Mouse (Mus musculus) gonadal fat pad, adult 2 months (tissue): Measurements from ENCODE around the gene Fcho1. TPM values are rescaled to one million over a fixed set of nuclear protein-coding genes. Genes with fewer than 3 reads are reported as not detected.
A peak's percentile ranks its signal among the peaks of the same experiment; 100 is the strongest.

Experiments
- DNase-seq: peaks from one replicate; pipeline ENCODE4 v3.0.0-alpha.2; 2012; ENCODE audit warnings: low read depth
- polyA plus RNA-seq: library from polyadenylated mRNA; depleted of rRNA; stranded (reverse); fragments of >200 nt; gene quantifications from 2 replicates; pipeline ENCODE4 v1.2.3, GENCODE M21; 2012

Gene Fcho1
- polyA plus RNA-seq, 1 experiment, result 6.1 TPM

DNA sequence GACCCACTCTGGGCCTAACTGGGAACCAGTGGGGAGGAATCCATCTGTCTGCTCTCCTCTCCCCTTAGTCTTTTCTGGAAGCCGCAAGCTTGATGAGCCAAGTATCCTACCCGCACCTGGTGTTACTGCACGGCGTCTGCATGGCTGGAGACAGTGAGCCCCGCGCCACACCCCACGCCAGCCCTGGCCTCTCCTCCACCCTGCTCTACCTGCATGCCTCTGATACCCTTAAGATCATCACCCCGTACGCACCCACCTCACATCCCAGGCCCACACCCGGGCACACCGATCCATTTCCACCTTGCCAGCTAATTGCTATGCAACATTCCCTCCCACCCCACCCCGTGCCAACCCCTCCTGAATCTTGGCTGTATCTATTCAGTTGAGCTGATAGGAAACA, 42.7 kb downstream of the Fcho1 start:
- DNase-seq, result no peak

DNA sequence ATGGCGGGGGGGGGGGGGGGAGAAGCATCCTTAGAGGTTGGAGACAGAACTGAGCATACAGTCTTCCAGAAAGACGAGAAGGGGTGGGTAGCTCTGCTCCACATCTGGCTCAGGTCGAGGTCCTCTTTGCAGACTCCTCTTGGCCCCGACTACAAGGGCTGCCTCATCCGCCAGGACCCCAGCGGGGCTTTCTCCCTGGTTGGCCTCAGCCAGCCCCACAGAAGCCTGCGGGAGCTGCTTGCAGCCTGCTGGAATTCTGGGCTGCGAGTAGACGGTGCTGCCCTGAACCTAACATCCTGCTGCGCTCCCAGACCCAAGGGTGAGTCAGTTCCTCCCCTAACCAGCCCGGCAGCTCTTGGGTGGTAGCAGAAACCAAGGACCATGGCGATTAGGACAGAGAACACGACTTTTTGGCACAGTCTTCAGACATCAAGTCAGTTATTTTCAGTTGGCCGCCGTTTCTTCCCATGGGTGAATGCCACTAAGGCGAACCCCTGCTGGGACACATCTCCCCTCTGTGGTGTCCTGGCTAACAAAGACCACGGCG, 44.1 kb downstream of the Fcho1 start:
- no peak for DNase-seq

- no peak for DNase-seq
Measured at GRCm38 (mm10) chr8:71680471-71680870, 45.0 kb downstream of the Fcho1 start.

- DNase-seq, result no peak
Measured at GRCm38 (mm10) chr8:71679550-71680168, 45.9 kb downstream of the Fcho1 start.

- no peak for DNase-seq
Measured at GRCm38 (mm10) chr8:71679116-71679515, 46.4 kb downstream of the Fcho1 start.

DNA sequence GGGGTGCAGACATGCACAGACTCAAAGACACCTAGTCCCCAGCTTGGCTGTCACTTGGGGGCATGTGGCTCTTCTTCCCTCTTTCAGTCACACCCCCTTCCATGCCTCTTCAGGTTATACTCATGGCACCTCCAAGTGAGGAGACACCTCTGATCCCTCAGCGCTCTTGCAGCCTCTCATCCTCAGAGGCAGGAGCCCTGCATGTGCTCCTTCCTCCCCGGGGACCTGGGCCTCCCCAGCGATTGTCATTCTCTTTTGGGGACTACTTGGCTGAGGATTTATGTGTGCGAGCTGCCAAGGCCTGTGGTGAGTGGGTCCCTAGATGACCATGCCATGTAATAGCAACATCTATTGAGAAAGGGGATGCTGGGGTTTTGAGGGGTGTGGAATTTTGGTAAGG, 47.3 kb downstream of the Fcho1 start:
- DNase-seq, result no peak

DNA sequence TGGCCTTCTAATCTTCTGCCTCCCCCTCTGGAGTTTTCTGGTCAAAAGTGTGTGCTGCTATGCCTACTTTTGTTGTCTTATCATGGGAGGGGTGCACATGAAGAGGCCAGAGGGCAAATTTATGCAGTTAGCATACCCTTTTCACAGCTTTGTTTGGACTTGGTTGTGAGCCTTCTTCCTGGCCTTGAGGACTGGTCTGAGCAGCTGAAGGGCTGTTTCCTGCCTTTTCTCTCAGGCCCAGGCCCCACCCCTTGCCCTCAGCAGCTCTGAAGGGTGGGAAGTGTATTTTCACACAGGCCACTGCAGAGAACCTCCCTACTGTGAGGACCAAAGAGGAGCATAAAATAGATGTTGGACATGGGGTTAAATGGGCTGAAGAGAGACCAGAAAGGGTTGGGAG, 48.0 kb downstream of the Fcho1 start:
- no peak for DNase-seq

DNA sequence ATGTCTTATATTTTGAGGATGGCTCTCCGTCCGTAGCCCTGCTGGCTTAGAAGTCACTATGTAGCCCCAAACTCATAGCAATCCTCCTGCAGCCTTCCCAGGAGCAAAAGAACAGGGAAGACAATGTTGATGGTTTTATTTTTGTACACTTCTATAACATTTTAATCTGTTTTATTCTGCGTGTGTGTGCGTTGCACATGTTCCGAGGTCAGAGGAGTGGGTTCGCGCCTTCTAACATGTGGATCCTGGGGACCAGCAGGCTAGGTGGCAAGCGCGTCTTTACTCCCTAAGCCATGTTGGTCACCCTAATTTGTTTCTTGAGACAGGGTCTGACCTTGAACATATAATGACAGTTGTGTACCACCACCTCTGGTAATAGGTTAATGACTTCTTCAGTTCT, 48.7 kb downstream of the Fcho1 start:
- DNase-seq, result no peak

DNA sequence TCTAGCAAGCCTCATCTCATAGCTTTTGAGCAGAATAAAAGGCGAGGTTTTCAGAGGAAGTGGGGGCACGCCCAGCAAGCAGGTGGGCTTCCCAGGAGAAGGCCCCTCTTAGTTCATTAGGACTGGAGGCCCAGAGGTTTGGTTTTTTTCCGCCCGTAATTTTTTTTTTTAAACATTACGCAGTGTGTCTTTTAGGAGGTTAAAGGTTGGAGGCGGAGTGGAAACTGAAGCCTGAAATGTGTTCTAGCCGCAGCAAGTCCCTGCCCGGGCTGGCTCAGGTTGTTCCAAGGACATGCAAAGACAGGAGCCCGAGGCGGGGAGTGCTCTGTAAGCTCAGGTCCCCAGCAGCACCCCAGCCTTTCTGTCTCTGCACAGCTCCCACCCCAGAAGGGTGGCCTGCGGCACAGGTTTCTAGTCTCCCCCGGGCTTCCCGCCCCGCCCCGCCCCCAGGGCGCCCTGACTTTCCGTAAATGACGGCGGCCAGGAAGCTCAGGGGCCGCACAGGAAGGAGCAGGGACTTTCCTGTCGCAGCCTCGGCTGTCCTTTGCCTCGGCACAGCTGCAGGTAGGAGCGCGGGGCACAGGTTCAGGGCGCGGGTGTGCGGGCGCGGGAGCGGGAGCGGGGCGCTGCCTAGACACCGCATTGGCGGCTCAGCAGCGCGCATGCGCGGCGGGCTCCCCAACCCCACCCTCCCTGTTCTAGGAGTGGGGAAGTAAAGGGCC, 49.3 kb downstream of the Fcho1 start, which contains the start of gene Jak3:
TSS of gene Jak3 (plus strand) at position 277 of the 722 bp plus-strand sequence.
- DNase-seq, result peak; percentile 23

GRCm38 (mm10) chr8:71675456-71676019, 50.0 kb downstream of the Fcho1 start:
- no peak for DNase-seq

- no peak for DNase-seq
Measured at GRCm38 (mm10) chr8:71674071-71674470, 51.4 kb downstream of the Fcho1 start.

- DNase-seq, result no peak
Measured at GRCm38 (mm10) chr8:71672168-71672735, 53.3 kb downstream of the Fcho1 start.

DNA sequence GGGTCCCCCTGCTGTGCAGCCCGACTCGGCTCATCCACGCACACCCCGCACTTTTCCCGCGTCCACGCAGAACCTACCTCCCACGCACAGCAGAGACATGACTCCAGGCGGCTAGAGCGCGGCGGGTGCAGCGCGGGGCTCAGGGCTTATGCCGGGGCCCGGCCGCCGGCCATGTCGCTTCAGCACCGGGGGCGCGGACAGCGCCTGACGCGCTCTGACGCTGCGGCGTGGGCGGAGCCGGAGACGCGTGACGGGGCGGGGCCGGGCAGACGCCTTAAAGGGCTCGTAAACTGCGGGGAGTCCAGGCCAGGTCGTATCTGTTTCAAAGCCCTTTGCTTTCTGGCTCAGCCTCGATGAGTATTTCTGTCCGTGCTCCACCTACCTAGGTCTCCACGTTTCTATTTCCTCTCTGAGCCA, 54.0 kb downstream of the Fcho1 start, which contains the start of gene Unc13a:
TSS of gene Unc13a (minus strand) at position 209 of the 417 bp plus-strand sequence.
- no peak for DNase-seq

- DNase-seq, result no peak
Measured at GRCm38 (mm10) chr8:71670621-71671548, 54.6 kb downstream of the Fcho1 start.

DNA sequence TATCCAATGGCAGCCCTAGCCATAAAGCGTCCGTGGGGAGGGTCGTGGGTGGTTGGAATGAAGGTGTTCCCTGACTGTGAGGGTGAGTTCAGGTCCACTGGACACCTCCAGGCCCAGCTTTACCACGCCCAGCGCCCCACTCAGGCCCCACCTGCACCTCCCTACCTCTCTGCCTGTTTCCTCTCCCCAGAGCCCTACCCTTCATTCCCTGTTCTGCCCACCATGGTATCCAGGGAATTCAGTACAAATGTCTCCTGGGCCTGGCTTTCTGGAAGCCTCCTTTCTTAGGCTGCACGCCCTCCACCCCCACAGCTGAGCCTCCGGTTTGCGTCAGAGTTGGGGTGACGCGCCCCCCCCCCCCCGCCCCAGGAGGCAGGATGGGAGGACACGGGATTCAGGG, 55.3 kb downstream of the Fcho1 start:
- no peak for DNase-seq

GRCm38 (mm10) chr8:71668220-71668975, 57.1 kb downstream of the Fcho1 start:
- no peak for DNase-seq

GRCm38 (mm10) chr8:71667256-71667655, 58.3 kb downstream of the Fcho1 start:
- no peak for DNase-seq

- no peak for DNase-seq
Measured at GRCm38 (mm10) chr8:71666855-71667254, 58.7 kb downstream of the Fcho1 start.

DNA sequence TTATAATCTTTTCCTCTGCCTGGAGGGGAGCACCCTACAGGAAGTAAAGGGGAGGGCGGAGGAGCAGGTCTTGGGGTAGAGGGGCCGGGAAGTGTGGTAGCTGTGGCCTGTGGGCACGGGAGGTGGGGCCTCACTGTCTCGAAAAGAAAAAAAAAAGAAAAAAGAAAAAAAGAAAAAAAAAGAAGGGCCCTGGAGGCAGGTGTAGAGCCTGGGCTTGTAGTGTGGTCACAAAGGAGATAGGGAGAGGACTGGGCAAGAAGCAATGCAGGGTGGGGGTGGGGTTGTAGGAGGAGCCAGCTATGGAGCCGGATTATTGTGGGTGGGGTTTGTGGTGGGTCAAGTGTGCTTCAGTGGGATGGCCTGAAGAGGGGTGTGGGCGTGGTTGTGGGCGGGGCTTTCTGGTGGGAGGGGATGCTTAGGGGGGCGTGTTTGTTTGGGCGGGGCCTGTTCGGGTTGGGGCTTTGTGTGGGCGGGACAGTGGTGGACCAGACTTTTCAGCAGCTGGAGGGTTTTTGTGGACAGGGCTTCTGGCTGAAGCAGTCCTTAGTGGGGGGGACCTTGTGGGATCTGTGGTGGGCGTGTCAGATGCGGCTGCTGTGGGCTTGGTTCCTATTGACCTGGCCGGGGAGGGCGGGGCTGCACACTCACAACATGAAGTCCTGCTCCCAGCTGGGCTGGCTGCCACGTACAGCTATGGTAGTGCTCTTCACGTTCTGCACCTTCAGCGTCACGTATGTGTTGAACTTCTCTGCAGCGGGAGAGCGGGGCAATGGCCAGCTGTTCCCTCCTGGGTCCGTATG, 60.0 kb downstream of the Fcho1 start:
- DNase-seq, result no peak
